Mouse (Mus musculus) stomach, embryonic 16.5 days (tissue): Measurements from ENCODE around the gene Ankar. TPM values are rescaled to one million over a fixed set of nuclear protein-coding genes. Genes with fewer than 3 reads are reported as not detected.

Experiments
- ATAC-seq: fragments of 200-750 bp; cut with Nextera tagmentation; 2 replicates; pipeline ENCODE4 v1.8.0; 2017; ENCODE audit warnings: moderate number of reproducible peaks, moderate TSS enrichment; ENCODE audit not compliant: insufficient read depth, low FRiP score
- H3K27ac ChIP-seq: fragments of 300-500 bp; sonication (generic); 2 replicates; pipeline ENCODE4 v1.5.1; 2014; ENCODE audit warnings: low read length
- H3K27me3 ChIP-seq: fragments of 300-500 bp; sonication (generic); 2 replicates; pipeline ENCODE4 v1.6.1; 2014; ENCODE audit warnings: low read length, control low read depth, mixed read lengths; ENCODE audit not compliant: control insufficient read depth, insufficient read depth
- H3K36me3 ChIP-seq: fragments of 300-500 bp; sonication (generic); 2 replicates; pipeline ENCODE4 v1.6.1; 2014; ENCODE audit warnings: low read length; ENCODE audit not compliant: control insufficient read depth, insufficient read depth
- H3K4me1 ChIP-seq: fragments of 300-500 bp; sonication (generic); 2 replicates; pipeline ENCODE4 v1.6.1; 2014; ENCODE audit warnings: low read length, control low read depth, mixed read lengths; ENCODE audit not compliant: control insufficient read depth, insufficient read depth
- H3K4me2 ChIP-seq: fragments of 300-500 bp; sonication (generic); 2 replicates; pipeline ENCODE4 v1.6.1; 2014; ENCODE audit warnings: low read depth, low read length, mixed read lengths
- H3K4me3 ChIP-seq: fragments of 300-500 bp; sonication (generic); replicated peaks from 2 replicates; pipeline ENCODE4 v1.5.1; 2014; ENCODE audit warnings: mild to moderate bottlenecking, low read length
- H3K9ac ChIP-seq: fragments of 300-500 bp; sonication (generic); 2 replicates; pipeline ENCODE4 v1.6.1; 2014; ENCODE audit warnings: low read length
- H3K9me3 ChIP-seq: fragments of 300-500 bp; sonication (generic); replicated peaks from 2 replicates; pipeline ENCODE4 v1.6.1; 2016; ENCODE audit warnings: low read length, control low read depth; ENCODE audit not compliant: control insufficient read depth
- WGBS: fragments of 180-500 bp; shearing (Covaris S2); extraction: QIAGEN DNeasy Blood & Tissue Kit; methylation state at CpG from one replicate; pipeline ENCODE4 v1.1.7; 2014; 5-methylcytosine and 5-hydroxymethylcytosine counted together
- polyA plus RNA-seq: library from polyadenylated mRNA; unstranded; fragments of >200 nt; fragmentation: Nextera tagmentation; extraction: Ambion mirVana; gene quantifications from 2 replicates; pipeline ENCODE4 v1.2.1, GENCODE M21; 2015

Gene Ankar
- polyA plus RNA-seq, 1 experiment from 2014 or later: not detected

GRCm38 (mm10) chr1:72602186-72602585 lies 98.2 kb downstream of the Ankar start:
- Histone ChIP-seq H3K27me3 (no peaks in the 10 kb centered on the region), H3K4me2 (no peak overlapping the region), H3K4me3 (no peak overlapping the region), H3K9ac (no peak overlapping the region), H3K9me3 (no peaks in the 10 kb centered on the region), H3K4me1 (peaks cover 13% of the 10 kb centered on the region), H3K36me3 (peaks cover 7% of the 10 kb centered on the region; the same call in 1 of the 2 replicates), H3K27ac (no peak overlapping the region)
- 69% methylated on average over 5 of the region's 5 CpGs for WGBS
- ATAC-seq: no peak

GRCm38 (mm10) chr1:72601233-72601632 lies 99.1 kb downstream of the Ankar start:
- Histone ChIP-seq H3K36me3 (peaks cover 10% of the 10 kb centered on the region; the same call in 1 of the 2 replicates), H3K4me3 (no peak overlapping the region)
- WGBS: 88% methylated on average over 7 of the region's 7 CpGs

GRCm38 (mm10) chr1:72600778-72601177 lies 99.6 kb downstream of the Ankar start:
- no peak overlapping the region for H3K4me3 ChIP-seq
- no peak overlapping the region for H3K4me2 ChIP-seq
- no peaks in the 10 kb centered on the region for H3K27me3 ChIP-seq
- peaks cover 13% of the 10 kb centered on the region for H3K4me1 ChIP-seq
- no peak overlapping the region for H3K9ac ChIP-seq
- no peaks in the 10 kb centered on the region for H3K9me3 ChIP-seq
- H3K27ac ChIP-seq: no peak overlapping the region
- no peak for ATAC-seq
- WGBS: 91% methylated on average over 5 of the region's 5 CpGs
- peaks cover 13% of the 10 kb centered on the region; the same call in 1 of the 2 replicates for H3K36me3 ChIP-seq

More at GRCm38 (mm10) chr1:72601233-72601632, 99.1 kb downstream of the Ankar start:
- H3K9ac ChIP-seq: no peak overlapping the region
- no peak overlapping the region for H3K4me2 ChIP-seq
- no peaks in the 10 kb centered on the region for H3K27me3 ChIP-seq
- peaks cover 13% of the 10 kb centered on the region for H3K4me1 ChIP-seq
- no peak overlapping the region for H3K27ac ChIP-seq
- H3K9me3 ChIP-seq: no peaks in the 10 kb centered on the region
- ATAC-seq: no peak

- Histone ChIP-seq H3K9me3 (no peaks in the 10 kb centered on the region), H3K4me3 (no peak overlapping the region), H3K4me1 (peaks cover 13% of the 10 kb centered on the region), H3K27ac (no peak overlapping the region), H3K27me3 (no peaks in the 10 kb centered on the region), H3K36me3 (peaks cover 13% of the 10 kb centered on the region; the same call in 1 of the 2 replicates), H3K4me2 (no peak overlapping the region), H3K9ac (no peak overlapping the region)
- 43% methylated on average over 21 of the region's 21 CpGs for WGBS
- peak; percentile 39; the same call in 1 of the 2 replicates for ATAC-seq
Measured at GRCm38 (mm10) chr1:72599146-72600101, 101.0 kb downstream of the Ankar start.

GRCm38 (mm10) chr1:72596231-72596630 lies 104.1 kb downstream of the Ankar start:
- no peak overlapping the region for H3K9ac ChIP-seq
- H3K4me3 ChIP-seq: no peak overlapping the region
- H3K4me2 ChIP-seq: no peak overlapping the region
- no peaks in the 10 kb centered on the region for H3K9me3 ChIP-seq
- H3K36me3 ChIP-seq: peaks cover 16% of the 10 kb centered on the region; the same call in 1 of the 2 replicates
- H3K27ac ChIP-seq: no peak overlapping the region
- ATAC-seq: no peak
- H3K4me1 ChIP-seq: peaks cover 13% of the 10 kb centered on the region
- 78% methylated on average over 5 of the region's 5 CpGs for WGBS
- H3K27me3 ChIP-seq: no peaks in the 10 kb centered on the region

GRCm38 (mm10) chr1:72595686-72596085 lies 104.7 kb downstream of the Ankar start:
- WGBS: 91% methylated on average over 12 of the region's 12 CpGs
- peaks cover 16% of the 10 kb centered on the region; the same call in 1 of the 2 replicates for H3K36me3 ChIP-seq
- peaks cover 13% of the 10 kb centered on the region for H3K4me1 ChIP-seq
- no peak overlapping the region for H3K27ac ChIP-seq
- no peak overlapping the region for H3K4me2 ChIP-seq
- H3K9me3 ChIP-seq: no peaks in the 10 kb centered on the region
- no peak overlapping the region for H3K4me3 ChIP-seq
- H3K9ac ChIP-seq: no peak overlapping the region
- H3K27me3 ChIP-seq: no peaks in the 10 kb centered on the region
- ATAC-seq: no peak

GRCm38 (mm10) chr1:72593340-72593951 lies 106.9 kb downstream of the Ankar start:
- no peak overlapping the region for H3K4me2 ChIP-seq
- H3K36me3 ChIP-seq: peaks cover 18% of the 10 kb centered on the region; the same call in 1 of the 2 replicates
- H3K9ac ChIP-seq: no peak overlapping the region
- ATAC-seq: no peak
- WGBS: 81% methylated on average over 20 of the region's 20 CpGs
- no peaks in the 10 kb centered on the region for H3K27me3 ChIP-seq
- no peaks in the 10 kb centered on the region for H3K9me3 ChIP-seq
- no peak overlapping the region for H3K27ac ChIP-seq
- no peak overlapping the region for H3K4me3 ChIP-seq
- no peaks in the 10 kb centered on the region for H3K4me1 ChIP-seq
